Mouse (Mus musculus): ENCODE results near the gene Spink4. TPM values are rescaled to one million over a fixed set of nuclear protein-coding genes. Genes with fewer than 3 reads are reported as not detected.
"Not testable (repeated sequence)": the region's sequence is repeated elsewhere in the genome, so short reads cannot be mapped to it uniquely, and the experiment has no call there.

The Spink4 gene
- polyA plus RNA-seq, 1 experiment from 2014 or later: not detected

DNA sequence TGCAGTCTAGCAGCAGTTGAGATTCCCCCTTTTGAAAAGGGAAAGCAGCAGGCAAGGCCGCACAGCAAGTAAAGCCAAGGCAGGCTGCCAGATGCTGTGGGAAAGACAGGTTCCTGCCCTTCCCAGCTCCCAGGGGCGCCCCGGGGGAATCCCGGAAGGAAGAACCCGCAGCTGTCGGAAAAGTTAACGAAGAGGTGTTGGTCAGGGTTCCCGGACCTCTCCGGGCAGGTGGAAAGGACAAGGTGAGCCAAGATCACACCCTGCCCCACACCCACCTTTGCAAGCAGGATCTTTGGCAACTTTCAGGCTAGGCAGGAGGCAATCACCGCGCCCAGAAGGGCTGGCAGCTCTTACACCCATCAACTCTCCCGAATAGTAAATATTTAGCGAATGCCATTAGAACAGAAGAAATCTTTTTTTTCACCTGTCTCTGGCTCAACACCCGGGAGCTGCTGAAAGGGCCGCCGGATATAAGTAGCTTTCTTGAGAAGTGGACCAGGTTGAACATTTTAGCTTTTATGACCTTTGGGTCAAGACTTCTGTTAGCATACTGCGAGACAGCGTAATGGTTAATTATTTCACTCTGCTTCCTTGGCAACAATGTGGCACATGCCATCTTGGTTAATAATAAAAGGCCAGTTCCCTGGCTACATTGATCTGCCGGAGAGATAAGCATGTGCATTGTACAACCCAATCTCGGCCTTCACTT, 11.4 kb upstream of the Spink4 start:
- no peaks in the 10 kb centered on the region for H3K4me1 ChIP-seq (replicated peaks)
- no peak for ATAC-seq
- no peak overlapping the region for H3K4me2 ChIP-seq (replicated peaks)
- no peaks in the 10 kb centered on the region for H3K36me3 ChIP-seq
- H3K9me3 ChIP-seq: no peaks in the 10 kb centered on the region
- WGBS: 56% methylated on average over 20 of the region's 20 CpGs
- H3K4me3 ChIP-seq (replicated peaks): no peak overlapping the region
- H3K9ac ChIP-seq (replicated peaks): 0 out of 2 replicates have a peak overlapping the region, but pooled peaks have one; percentile 3
- H3K27me3 ChIP-seq: no peaks in the 10 kb centered on the region
- no peak overlapping the region for H3K27ac ChIP-seq

DNA sequence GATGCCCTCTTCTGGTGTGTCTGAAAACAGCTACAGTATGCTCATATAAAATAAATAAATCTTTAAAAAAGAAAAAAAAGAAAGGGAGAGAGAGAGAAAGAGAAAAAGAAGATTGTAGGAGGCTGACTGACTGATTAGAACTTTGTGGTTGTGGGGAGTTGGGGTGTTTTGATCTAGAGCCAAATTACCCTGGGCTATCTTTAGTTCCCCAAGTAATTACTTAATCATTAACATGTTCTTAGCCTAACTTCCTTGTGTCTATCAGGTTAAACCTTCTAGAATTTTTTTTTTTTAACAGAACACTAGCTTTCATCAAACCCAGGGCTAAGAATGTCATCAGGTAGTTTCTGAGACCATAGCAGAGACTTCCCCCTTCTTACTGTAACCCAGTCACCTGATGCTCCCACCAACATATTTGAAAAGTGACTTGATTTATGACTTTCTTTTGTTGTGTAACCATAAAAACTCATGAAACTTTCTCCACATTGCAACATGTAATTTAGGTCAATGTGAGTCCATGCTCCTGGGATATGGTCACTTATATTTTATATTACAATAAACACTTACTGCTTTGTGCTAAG, 5.5 kb upstream of the Spink4 start:
- no peak for ATAC-seq
- no peak overlapping the region for H3K4me3 ChIP-seq (replicated peaks)
- no peak overlapping the region for H3K9ac ChIP-seq (replicated peaks)
- no peaks in the 10 kb centered on the region for H3K27me3 ChIP-seq
- no peak overlapping the region for H3K27ac ChIP-seq
- no peaks in the 10 kb centered on the region for H3K9me3 ChIP-seq
- H3K4me2 ChIP-seq (replicated peaks): no peak overlapping the region
- no peaks in the 10 kb centered on the region for H3K4me1 ChIP-seq (replicated peaks)
- no peaks in the 10 kb centered on the region for H3K36me3 ChIP-seq

DNA sequence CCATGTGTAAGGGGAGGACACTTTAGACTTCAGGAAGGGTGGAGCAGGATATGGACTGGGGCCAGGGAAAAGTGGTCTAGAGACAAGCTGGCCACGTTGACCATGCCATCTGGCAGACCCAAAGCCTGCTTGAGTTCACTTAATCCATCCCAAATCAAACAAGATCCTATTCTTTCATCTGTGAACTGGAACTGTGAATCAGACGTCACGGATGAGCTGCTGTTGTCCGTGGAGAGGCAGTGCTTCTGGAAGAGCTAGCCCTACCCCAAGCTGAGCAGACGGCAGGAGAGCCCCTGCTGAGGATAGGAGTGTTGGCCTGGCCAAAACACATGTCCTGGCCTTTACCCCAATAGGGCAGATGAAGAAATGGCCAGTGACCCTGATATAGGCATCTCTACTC, 3.9 kb upstream of the Spink4 start:
- H3K9ac ChIP-seq (replicated peaks): no peak overlapping the region
- ATAC-seq: no peak
- H3K27ac ChIP-seq: no peak overlapping the region
- no peaks in the 10 kb centered on the region for H3K9me3 ChIP-seq
- H3K4me2 ChIP-seq (replicated peaks): no peak overlapping the region
- H3K27me3 ChIP-seq: no peaks in the 10 kb centered on the region
- no peaks in the 10 kb centered on the region for H3K36me3 ChIP-seq
- H3K4me3 ChIP-seq (replicated peaks): no peak overlapping the region
- H3K4me1 ChIP-seq (replicated peaks): no peaks in the 10 kb centered on the region
- 50% methylated on average over 5 of the region's 5 CpGs for WGBS

DNA sequence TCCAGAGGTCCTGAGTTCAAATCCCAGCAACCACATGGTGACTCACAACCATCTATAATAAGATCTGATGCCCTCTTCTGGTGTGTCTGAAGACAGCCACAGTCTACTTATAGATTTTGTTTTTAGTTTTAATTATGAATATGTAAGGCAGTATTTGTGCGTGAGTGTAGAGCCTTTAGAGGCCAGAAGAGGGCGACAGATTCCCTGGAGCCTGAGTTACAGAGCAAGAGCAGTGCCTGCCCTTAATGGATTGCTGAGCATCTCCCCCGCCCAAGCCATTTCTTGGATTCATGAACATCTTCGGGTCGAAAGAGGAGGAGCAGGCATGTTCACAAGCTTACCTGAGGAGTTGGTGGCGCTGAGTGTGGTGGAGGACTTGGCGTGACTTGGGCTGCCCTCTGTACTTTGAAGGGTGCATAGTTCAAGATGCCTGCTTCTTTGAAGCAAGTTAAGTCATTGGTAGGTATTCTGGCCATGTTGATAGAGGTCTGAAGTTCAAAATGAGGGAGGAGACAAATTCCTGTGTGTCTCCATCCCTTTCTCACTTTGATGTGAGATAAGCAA, 3.2 kb upstream of the Spink4 start:
- ATAC-seq: no peak

DNA sequence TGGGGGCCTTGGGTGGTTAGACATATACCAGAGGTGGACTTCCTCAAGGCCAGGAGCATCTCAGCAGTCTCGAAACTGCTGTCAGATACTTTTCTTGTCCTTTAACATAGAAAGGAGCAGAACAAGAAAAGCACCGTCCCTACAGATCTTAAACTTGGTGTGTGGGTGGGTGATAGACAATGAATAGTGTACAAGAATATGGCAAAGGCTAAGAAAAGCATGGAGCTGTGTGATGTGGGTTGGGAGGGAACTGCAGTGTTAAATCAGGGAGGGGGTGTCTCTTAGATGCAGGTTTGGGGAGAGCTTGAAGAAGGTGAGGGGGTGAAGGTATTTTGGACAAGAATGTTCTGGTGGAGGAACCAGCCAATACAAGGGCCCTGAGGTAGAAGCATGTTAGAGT, 724 bp downstream of the Spink4 start:
- no peak overlapping the region for H3K4me2 ChIP-seq (replicated peaks)
- no peaks in the 10 kb centered on the region for H3K4me1 ChIP-seq (replicated peaks)
- H3K4me3 ChIP-seq (replicated peaks): no peak overlapping the region
- no peaks in the 10 kb centered on the region for H3K27me3 ChIP-seq
- H3K9ac ChIP-seq (replicated peaks): no peak overlapping the region
- no peaks in the 10 kb centered on the region for H3K9me3 ChIP-seq
- no peak for ATAC-seq
- H3K27ac ChIP-seq: no peak overlapping the region
- H3K36me3 ChIP-seq: no peaks in the 10 kb centered on the region
- WGBS: 77% methylated on average over 2 of the region's 2 CpGs

More for the DNA sequence above, 3.2 kb upstream of the Spink4 start:
- no peaks in the 10 kb centered on the region for H3K27me3 ChIP-seq
- H3K4me1 ChIP-seq (replicated peaks): no peaks in the 10 kb centered on the region
- no peak overlapping the region for H3K9ac ChIP-seq (replicated peaks)
- 92% methylated on average over 7 of the region's 7 CpGs for WGBS
- H3K4me3 ChIP-seq (replicated peaks): no peak overlapping the region
- H3K36me3 ChIP-seq: no peaks in the 10 kb centered on the region
- no peaks in the 10 kb centered on the region for H3K9me3 ChIP-seq
- no peak overlapping the region for H3K27ac ChIP-seq
- no peak overlapping the region for H3K4me2 ChIP-seq (replicated peaks)

DNA sequence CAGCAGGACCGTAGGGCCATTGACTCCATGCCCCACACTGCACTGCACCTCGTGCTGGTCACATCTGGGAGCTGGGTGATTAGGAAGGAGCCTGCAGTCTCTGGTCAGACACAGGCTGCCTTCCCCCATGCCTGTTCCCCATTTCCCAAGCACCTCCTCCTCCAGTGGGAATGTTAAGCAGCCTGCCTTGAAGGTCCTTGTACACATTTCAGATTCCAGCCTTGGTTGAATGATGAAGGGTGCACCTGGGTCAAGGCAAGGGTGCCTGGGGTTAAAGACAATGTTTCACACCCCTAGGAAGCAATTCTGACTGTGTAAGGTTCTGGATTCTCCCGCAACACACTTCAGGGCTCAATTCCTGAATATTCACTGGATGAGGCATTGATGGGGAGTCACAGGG, 1.4 kb downstream of the Spink4 start:
- H3K27ac ChIP-seq: no peak overlapping the region
- H3K4me3 ChIP-seq (replicated peaks): no peak overlapping the region
- no peak overlapping the region for H3K4me2 ChIP-seq (replicated peaks)
- H3K9ac ChIP-seq (replicated peaks): no peak overlapping the region
- 68% methylated on average over 3 of the region's 3 CpGs for WGBS
- ATAC-seq: no peak
- H3K9me3 ChIP-seq: no peaks in the 10 kb centered on the region
- no peaks in the 10 kb centered on the region for H3K36me3 ChIP-seq
- H3K4me1 ChIP-seq (replicated peaks): no peaks in the 10 kb centered on the region
- H3K27me3 ChIP-seq: no peaks in the 10 kb centered on the region

DNA sequence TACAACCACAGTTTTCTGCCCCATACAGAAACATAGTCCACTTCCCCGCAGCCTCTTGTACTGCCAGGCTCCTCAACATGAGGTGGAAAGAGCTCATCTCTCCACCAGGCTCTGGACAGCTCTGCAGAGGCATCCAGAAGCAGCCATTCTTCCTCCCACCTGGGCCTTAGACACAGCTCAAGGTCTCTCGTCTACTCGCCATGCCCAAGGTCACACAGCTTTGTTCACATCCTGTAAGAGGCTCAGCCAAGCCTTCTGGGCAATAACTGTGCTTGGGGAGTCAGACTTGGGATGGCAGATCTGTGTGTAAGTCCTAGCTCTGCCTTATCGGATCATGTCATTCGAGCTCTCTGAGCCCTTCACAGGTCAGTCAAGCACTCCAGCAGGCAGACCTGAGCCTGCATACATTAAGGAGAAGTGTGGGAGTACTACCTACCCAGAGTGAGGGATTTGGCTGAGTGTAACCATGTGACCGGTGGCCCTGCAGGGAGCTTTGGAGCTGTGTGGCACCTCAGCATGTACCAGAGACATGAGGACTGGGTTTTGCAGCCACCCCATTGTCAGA, 3.3 kb downstream of the Spink4 start:
- no peak overlapping the region for H3K27ac ChIP-seq
- no peaks in the 10 kb centered on the region for H3K36me3 ChIP-seq
- no peak for ATAC-seq
- H3K4me1 ChIP-seq (replicated peaks): no peaks in the 10 kb centered on the region
- H3K27me3 ChIP-seq: no peaks in the 10 kb centered on the region
- H3K9ac ChIP-seq (replicated peaks): no peak overlapping the region
- H3K9me3 ChIP-seq: no peaks in the 10 kb centered on the region
- no peak overlapping the region for H3K4me3 ChIP-seq (replicated peaks)
- no peak overlapping the region for H3K4me2 ChIP-seq (replicated peaks)
- 81% methylated on average over 6 of the region's 6 CpGs for WGBS

DNA sequence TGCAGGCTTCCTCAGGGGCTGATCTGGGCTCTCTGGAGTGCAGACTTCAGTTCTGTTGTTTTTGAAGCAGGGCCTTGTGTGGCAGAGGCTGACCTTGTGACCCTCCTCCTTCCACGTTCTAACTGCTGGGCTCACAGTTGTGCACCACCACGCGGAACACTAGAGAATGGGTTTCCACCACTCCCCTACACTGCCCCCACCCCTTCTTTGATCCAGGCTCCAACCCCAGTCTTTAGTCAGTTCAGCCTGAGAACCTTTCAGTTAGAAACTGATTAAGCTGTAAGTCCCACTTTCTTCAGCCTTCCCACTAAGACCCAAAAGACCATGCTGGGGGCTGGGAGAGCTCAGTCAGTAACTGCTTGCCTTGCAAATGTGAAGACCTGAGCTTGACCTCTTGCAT, 5.7 kb downstream of the Spink4 start:
- H3K9me3 ChIP-seq: no peaks in the 10 kb centered on the region
- H3K4me3 ChIP-seq (replicated peaks): no peak overlapping the region
- H3K27me3 ChIP-seq: no peaks in the 10 kb centered on the region
- H3K9ac ChIP-seq (replicated peaks): no peak overlapping the region
- ATAC-seq: no peak
- H3K27ac ChIP-seq: no peak overlapping the region
- H3K36me3 ChIP-seq: no peaks in the 10 kb centered on the region
- 32% methylated on average over 3 of the region's 3 CpGs for WGBS
- H3K4me2 ChIP-seq (replicated peaks): no peak overlapping the region
- H3K4me1 ChIP-seq (replicated peaks): no peaks in the 10 kb centered on the region

DNA sequence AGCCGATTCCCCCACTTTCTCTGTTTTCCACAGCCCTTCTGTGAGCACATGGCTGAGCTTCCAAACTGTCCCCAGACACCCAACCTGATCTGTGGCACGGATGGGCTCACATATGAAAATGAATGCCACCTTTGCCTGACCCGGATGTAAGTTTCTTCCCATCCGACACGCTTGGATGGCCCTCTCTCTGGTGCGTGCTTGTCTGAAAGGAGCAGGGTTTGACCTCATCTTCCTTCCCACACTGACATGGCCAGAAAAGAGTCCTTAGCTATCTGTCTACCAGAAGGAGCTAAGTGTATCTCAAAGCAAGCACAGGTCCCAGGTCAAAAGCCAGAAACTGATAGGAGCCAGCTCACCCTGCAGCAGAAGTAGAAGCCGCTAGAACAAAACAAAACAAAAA, 9.2 kb downstream of the Spink4 start:
- no peak overlapping the region for H3K9ac ChIP-seq (replicated peaks)
- no peak overlapping the region for H3K4me2 ChIP-seq (replicated peaks)
- no peaks in the 10 kb centered on the region for H3K4me1 ChIP-seq (replicated peaks)
- H3K9me3 ChIP-seq: no peaks in the 10 kb centered on the region
- H3K27me3 ChIP-seq: no peaks in the 10 kb centered on the region
- peaks cover 21% of the 10 kb centered on the region for H3K36me3 ChIP-seq
- ATAC-seq: no peak
- no peak overlapping the region for H3K27ac ChIP-seq
- WGBS: 85% methylated on average over 7 of the region's 7 CpGs
- H3K4me3 ChIP-seq (replicated peaks): no peak overlapping the region

DNA sequence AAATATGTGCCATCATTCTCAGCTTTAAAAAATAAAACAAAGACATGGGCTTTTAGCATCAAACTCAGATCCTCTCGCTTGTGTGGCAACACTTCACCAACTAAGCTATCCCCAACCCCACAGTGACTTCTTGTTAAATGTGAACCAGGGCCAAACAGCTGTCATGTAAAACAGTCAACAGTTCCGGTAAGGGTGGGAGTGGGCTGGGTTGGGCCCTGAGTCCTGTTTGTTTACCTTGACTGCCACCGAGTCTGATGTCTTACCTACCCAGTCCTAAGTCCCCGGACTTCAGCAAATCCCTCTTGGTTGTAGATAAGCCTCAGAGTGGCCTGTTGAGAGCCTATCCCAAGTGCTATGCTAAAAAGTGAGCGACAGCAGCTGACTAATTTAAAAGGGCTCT, 13.8 kb downstream of the Spink4 start:
- WGBS: 97% methylated on average over 5 of the region's 5 CpGs
- Histone ChIP-seq H3K4me3 (replicated peaks) (no peak overlapping the region), H3K36me3 (peaks cover 63% of the 10 kb centered on the region), H3K4me2 (replicated peaks) (no peak overlapping the region), H3K27me3 (no peaks in the 10 kb centered on the region), H3K27ac (no peak overlapping the region), H3K9me3 (no peaks in the 10 kb centered on the region), H3K9ac (replicated peaks) (no peak overlapping the region), H3K4me1 (replicated peaks) (no peaks in the 10 kb centered on the region)
- no peak for ATAC-seq

DNA sequence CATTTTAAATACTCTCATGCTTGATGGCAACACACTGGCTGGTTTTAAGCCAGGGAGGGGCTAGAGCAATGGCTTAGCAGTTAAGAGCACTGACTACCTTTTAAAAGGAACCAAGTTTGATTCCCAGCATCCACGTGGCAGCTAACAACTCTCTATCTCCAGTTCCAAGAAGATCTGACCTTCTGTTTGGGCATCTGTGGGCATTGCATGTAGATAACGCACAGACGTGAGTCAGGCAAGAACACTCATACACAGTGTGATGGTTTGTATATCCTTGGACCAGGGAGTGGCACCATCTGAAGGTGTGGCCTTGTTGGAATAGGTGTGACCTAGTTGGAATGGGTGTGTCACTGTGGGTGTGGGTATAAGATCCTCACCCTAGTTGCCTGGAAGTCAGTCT, 14.5 kb downstream of the Spink4 start:
- H3K9ac ChIP-seq (replicated peaks); H3K9me3 ChIP-seq; H3K4me3 ChIP-seq (replicated peaks); H3K4me2 ChIP-seq (replicated peaks); ATAC-seq; H3K4me1 ChIP-seq (replicated peaks); H3K27ac ChIP-seq; H3K27me3 ChIP-seq: not testable (repeated sequence)
- WGBS: 91% methylated on average over 3 of the region's 3 CpGs
- H3K36me3 ChIP-seq: peaks cover 69% of the 10 kb centered on the region

DNA sequence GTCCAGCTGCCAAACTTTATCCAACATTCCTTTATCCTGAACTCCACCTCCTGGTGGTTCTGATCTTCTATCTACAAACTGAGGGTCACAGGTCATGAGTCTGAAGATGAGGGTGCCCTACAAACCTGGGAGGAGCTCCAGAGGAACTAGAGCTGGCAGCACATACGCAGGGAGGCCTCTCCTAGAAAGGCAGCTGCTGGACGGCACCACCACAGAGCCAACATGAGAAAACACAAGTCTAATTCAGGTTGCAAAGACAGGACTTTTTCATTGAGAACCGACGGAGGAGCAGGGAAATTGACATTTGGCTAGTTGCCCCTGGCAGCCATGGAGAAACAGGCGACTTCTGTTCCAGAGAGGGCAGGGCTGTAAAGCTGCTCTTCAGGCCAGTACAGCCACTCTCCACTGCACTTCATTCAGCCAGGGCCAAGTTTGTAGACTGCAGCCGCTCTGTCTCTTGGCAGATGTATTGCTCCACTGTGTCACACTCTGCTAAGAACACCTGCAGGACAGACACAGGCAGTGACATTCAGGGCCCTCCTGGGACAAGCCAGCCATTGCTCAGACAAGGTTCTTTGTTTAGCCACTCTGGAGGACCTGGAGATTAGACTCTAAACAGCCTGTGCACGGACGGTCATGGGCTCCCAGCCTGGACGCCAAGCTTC, 16.5 kb downstream of the Spink4 start:
- no peak overlapping the region for H3K4me2 ChIP-seq (replicated peaks)
- no peak overlapping the region for H3K9ac ChIP-seq (replicated peaks)
- no peak overlapping the region for H3K4me3 ChIP-seq (replicated peaks)
- H3K27me3 ChIP-seq: no peaks in the 10 kb centered on the region
- 86% methylated on average over 9 of the region's 9 CpGs for WGBS
- ATAC-seq: 0 out of 2 replicates have a peak, but pooled peaks have one; percentile 45
- H3K27ac ChIP-seq: no peak overlapping the region
- H3K36me3 ChIP-seq: peaks cover 89% of the 10 kb centered on the region
- peaks cover 6% of the 10 kb centered on the region; the same call in 1 of the 2 replicates for H3K9me3 ChIP-seq
- no peaks in the 10 kb centered on the region for H3K4me1 ChIP-seq (replicated peaks)
